Mouse (Mus musculus): ENCODE measurements around the gene Olfr1336. TPM values are rescaled to one million over a fixed set of nuclear protein-coding genes. Genes with fewer than 3 reads are reported as not detected.

Olfr1336 gene
- total RNA-seq, 1 experiment, result not detected

DNA sequence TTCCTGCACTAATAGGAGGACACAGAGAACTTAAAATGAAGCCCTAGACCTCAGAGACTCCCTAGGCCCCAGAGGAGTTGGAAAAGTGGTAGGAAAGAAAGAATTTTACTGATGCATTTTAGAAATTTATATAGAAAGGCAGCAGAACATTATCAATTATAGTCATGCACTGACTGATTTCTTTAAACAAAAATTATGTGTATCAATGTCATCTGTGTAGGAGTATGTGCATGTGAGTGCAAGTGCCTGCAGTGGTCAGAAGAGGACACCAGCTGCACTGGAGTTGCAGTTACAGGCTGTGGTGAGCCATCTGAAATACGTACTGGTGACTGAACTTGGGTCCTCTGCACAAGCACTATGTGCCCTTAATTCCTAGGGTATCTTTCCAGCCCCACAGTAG, 43.7 kb downstream of the Olfr1336 start, which contains the start of gene Olfr1347:
TSS of gene Olfr1347 (minus strand) at position 101 of the 400 bp plus-strand sequence.
- Histone ChIP-seq H3K4me3 (ENCODE audit: insufficient read depth in 1 of 2, low read depth in 1 of 2, low read length in 2 of 2, poor library complexity in 1 of 2, severe bottlenecking in 1 of 2) (no peak within 1 kb of the TSS), H3K9ac (ENCODE audit: insufficient read depth, low read depth, low read length, poor library complexity, severe bottlenecking) (no peak within 1 kb of the TSS), H3K27ac (ENCODE audit: insufficient read depth, low read depth, low read length, poor library complexity, severe bottlenecking) (no peak within 1 kb of the TSS), H3K4me1 (ENCODE audit: control insufficient read depth in 2 of 2, insufficient read depth in 2 of 2, low read length in 2 of 2, poor library complexity in 1 of 2) (no peaks in the 10 kb centered on the region), H3K36me3 (ENCODE audit: control insufficient read depth, insufficient read depth, low read length, poor library complexity, severe bottlenecking) (no peaks in the 10 kb centered on the region), H3K9me3 (ENCODE audit: control insufficient read depth, insufficient read depth, low read depth, low read length) (no peaks in the 10 kb centered on the region)
- TF ChIP-seq ZNF384 (IDR thresholded peaks at IDR 0.05; ENCODE audit: low read depth, low read length), result no peak
- DNase-seq (ENCODE audit: low read depth, low spot score), result no peak
- in situ Hi-C loops (cut with MboI; ENCODE audit: low sequenced_read_pairs in 2 of 2, unreplicated experiment in 2 of 2), result loop anchor here in 1 of 2 experiments (10.0 kb wide), 1 partner anchor 65 kb away; the partner anchor contains the start of gene Olfr1350

DNA sequence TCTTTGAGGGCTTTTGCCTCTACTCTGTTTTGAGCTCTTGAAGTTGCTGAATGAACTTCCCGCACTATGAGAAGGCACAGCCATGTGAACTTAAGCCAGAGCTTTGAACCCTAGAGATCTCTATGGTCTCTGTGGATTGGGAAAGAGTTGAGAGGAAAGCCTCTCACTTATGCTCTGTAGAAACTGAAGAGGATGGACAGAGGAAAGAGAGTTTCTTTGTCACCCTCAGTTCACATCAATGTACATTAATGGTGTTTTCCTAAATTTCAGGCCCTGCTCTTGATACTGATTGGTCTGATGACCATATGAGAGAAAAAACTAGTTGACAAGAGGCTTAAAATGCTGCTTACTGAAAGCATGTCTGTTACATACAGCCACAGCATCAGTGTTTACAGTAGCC, 52.7 kb downstream of the Olfr1336 start, which contains the start of gene Olfr1348:
TSS of gene Olfr1348 (minus strand) at position 101 of the 400 bp plus-strand sequence.
- no peak for TF ChIP-seq ZC3H11A (IDR thresholded peaks at IDR 0.05; ENCODE audit: borderline replicate concordance, low read depth, low read length)
- TF ChIP-seq ZNF384 (IDR thresholded peaks at IDR 0.05; ENCODE audit: low read depth, low read length), result no peak
- no peak for TF ChIP-seq HCFC1 (IDR thresholded peaks at IDR 0.05; ENCODE audit: borderline replicate concordance, insufficient read depth, low read length)
- no peak for TF ChIP-seq CHD2 (IDR thresholded peaks at IDR 0.05; ENCODE audit: low read depth, low read length)
- no peak for TF ChIP-seq MAFK (IDR thresholded peaks at IDR 0.05; ENCODE audit: insufficient read depth, low read depth, low read length)
- no peak within 1 kb of the TSS for H3K27ac ChIP-seq (ENCODE audit: insufficient read depth, low read depth, low read length, poor library complexity, severe bottlenecking)
- no peak for DNase-seq (ENCODE audit: low read depth, low spot score)
- no peak within 1 kb of the TSS for H3K9ac ChIP-seq (ENCODE audit: insufficient read depth, low read depth, low read length, poor library complexity, severe bottlenecking)
- no peak within 1 kb of the TSS for H3K4me3 ChIP-seq (ENCODE audit: insufficient read depth in 1 of 2, low read depth in 1 of 2, low read length in 2 of 2, poor library complexity in 1 of 2, severe bottlenecking in 1 of 2)
- no peaks in the 10 kb centered on the region for H3K36me3 ChIP-seq (ENCODE audit: control insufficient read depth, insufficient read depth, low read length, poor library complexity, severe bottlenecking)
- H3K9me3 ChIP-seq (ENCODE audit: control insufficient read depth, insufficient read depth, low read depth, low read length), result no peaks in the 10 kb centered on the region
- in situ Hi-C loops (cut with MboI; ENCODE audit: low sequenced_read_pairs in 2 of 2, unreplicated experiment in 2 of 2), result loop anchor here in 1 of 2 experiments (10.0 kb wide), 1 partner anchor 56 kb away; the partner anchor contains the start of gene Olfr1350
- no peaks in the 10 kb centered on the region for H3K4me1 ChIP-seq (ENCODE audit: control insufficient read depth in 2 of 2, insufficient read depth in 2 of 2, low read length in 2 of 2, poor library complexity in 1 of 2)

Other genes with a start within 250 kb of the Olfr1336 start
- gene Zscan5b, start 233.9 kb upstream of the Olfr1336 start, total RNA-seq (2012; rRNA removed), result 2.1 and 3.3 TPM in 2 replicates
- gene Epp13, start 203.5 kb upstream of the Olfr1336 start, total RNA-seq (2012; rRNA removed), result 9.7 and 12.4 TPM in 2 replicates
- gene Zfp667, start 169.6 kb upstream of the Olfr1336 start, total RNA-seq (2012; rRNA removed), result 2.3 and 3.2 TPM in 2 replicates
- gene Zfp583, start 124.9 kb upstream of the Olfr1336 start, total RNA-seq (2012; rRNA removed), result 3.2 and 3.6 TPM in 2 replicates
- 2.5 and 2.9 TPM in 2 replicates for gene Gm3854, start 112.4 kb upstream of the Olfr1336 start, total RNA-seq (2012; rRNA removed)
- 1.2 and 1.5 TPM in 2 replicates for gene Zfp78, start 92.9 kb upstream of the Olfr1336 start, total RNA-seq (2012; rRNA removed)
- gene Zfp28, start 72.9 kb upstream of the Olfr1336 start, total RNA-seq (2012; rRNA removed), result 5.6 and 7.7 TPM in 2 replicates
- gene Smim17, start 57.5 kb upstream of the Olfr1336 start, total RNA-seq (2012; rRNA removed), result 0.21 and 0.54 TPM in 2 replicates
- 0.09 and 0.11 TPM in 2 replicates for gene Gm20715, start 45.9 kb upstream of the Olfr1336 start, total RNA-seq (2012; rRNA removed)
- gene Olfr1344, start 17.5 kb upstream of the Olfr1336 start, total RNA-seq (2012; rRNA removed), result 0.37 TPM in 1 of 2 replicates, not detected in the other
- gene Olfr1346, start 10.9 kb downstream of the Olfr1336 start, total RNA-seq (2012; rRNA removed), result not detected in 2 replicates
- not detected in 2 replicates for gene Olfr5, start 30.8 kb downstream of the Olfr1336 start, total RNA-seq (2012; rRNA removed)
- not detected in 2 replicates for gene Olfr1347, start 43.6 kb downstream of the Olfr1336 start, total RNA-seq (2012; rRNA removed)
- not detected in 2 replicates for gene Olfr1348, start 52.6 kb downstream of the Olfr1336 start, total RNA-seq (2012; rRNA removed)
- gene Olfr1349, start 66.8 kb downstream of the Olfr1336 start, total RNA-seq (2012; rRNA removed), result not detected in 2 replicates
- not detected in 2 replicates for gene Olfr1350, start 108.7 kb downstream of the Olfr1336 start, total RNA-seq (2012; rRNA removed)
- gene Zim1, start 240.3 kb downstream of the Olfr1336 start, total RNA-seq (2012; rRNA removed), result 0.95 and 1.7 TPM in 2 replicates

Measured in ES-E14 (cell line).